Mouse (Mus musculus) neural tube, embryonic 11.5 days (tissue): ENCODE measurements around the gene Zfp598. TPM values are rescaled to one million over a fixed set of nuclear protein-coding genes. Genes with fewer than 3 reads are reported as not detected.

ENCODE experiments used
- ATAC-seq: fragments of 200-750 bp; cut with Nextera tagmentation; 2 replicates; pipeline ENCODE4 v1.8.0; 2017; ENCODE audit warnings: moderate number of reproducible peaks, mild to moderate bottlenecking, moderate TSS enrichment, moderate library complexity; ENCODE audit not compliant: insufficient read depth, low FRiP score, low TSS enrichment
- DNase-seq: peaks from one replicate; pipeline ENCODE4 v3.0.0-alpha.2; 2015; ENCODE audit warnings: low spot score
- H3K27ac ChIP-seq: fragments of 300-500 bp; sonication (generic); 2 replicates; pipeline ENCODE4 v1.5.1; 2014; ENCODE audit warnings: low read depth, mild to moderate bottlenecking, low read length
- H3K27me3 ChIP-seq: fragments of 300-500 bp; sonication (generic); 2 replicates; pipeline ENCODE4 v1.6.1; 2014; ENCODE audit warnings: mild to moderate bottlenecking, low read length, mixed read lengths; ENCODE audit not compliant: control insufficient read depth, insufficient read depth
- H3K36me3 ChIP-seq: fragments of 300-500 bp; sonication (generic); 2 replicates; pipeline ENCODE4 v1.6.1; 2014; ENCODE audit warnings: mild to moderate bottlenecking, low read length, moderate library complexity, mixed read lengths; ENCODE audit not compliant: control insufficient read depth, insufficient read depth
- H3K4me1 ChIP-seq: fragments of 300-500 bp; sonication (generic); 2 replicates; pipeline ENCODE4 v1.6.1; 2014; ENCODE audit warnings: low read length, mixed read lengths; ENCODE audit not compliant: control insufficient read depth, insufficient read depth
- H3K4me2 ChIP-seq: fragments of 300-500 bp; sonication (generic); 2 replicates; pipeline ENCODE4 v1.6.1; 2014; ENCODE audit warnings: low read depth, mild to moderate bottlenecking, moderate library complexity
- H3K4me3 ChIP-seq: fragments of 300-500 bp; sonication (generic); 2 replicates; pipeline ENCODE4 v1.5.1; 2014; ENCODE audit warnings: low read depth, low read length
- H3K9ac ChIP-seq: fragments of 300-500 bp; sonication (generic); 2 replicates; pipeline ENCODE4 v1.6.1; 2014; ENCODE audit warnings: mild to moderate bottlenecking, low read length
- H3K9me3 ChIP-seq: fragments of 300-500 bp; sonication (generic); 2 replicates; pipeline ENCODE4 v1.6.1; 2016; ENCODE audit warnings: low read length; ENCODE audit not compliant: control insufficient read depth
- WGBS: fragments of 180-500 bp; shearing (Covaris S2); extraction: QIAGEN DNeasy Blood & Tissue Kit; methylation state at CpG from one replicate; pipeline ENCODE4 v1.1.7; 2014; 5-methylcytosine and 5-hydroxymethylcytosine counted together
- polyA plus RNA-seq: library from polyadenylated mRNA; unstranded; fragments of >200 nt; fragmentation: Nextera tagmentation; extraction: Ambion mirVana; gene quantifications from 2 replicates; pipeline ENCODE4 v1.2.1, GENCODE M21; 2014

The Zfp598 gene
- polyA plus RNA-seq, 1 experiment from 2014 or later: 35.7 TPM

DNA sequence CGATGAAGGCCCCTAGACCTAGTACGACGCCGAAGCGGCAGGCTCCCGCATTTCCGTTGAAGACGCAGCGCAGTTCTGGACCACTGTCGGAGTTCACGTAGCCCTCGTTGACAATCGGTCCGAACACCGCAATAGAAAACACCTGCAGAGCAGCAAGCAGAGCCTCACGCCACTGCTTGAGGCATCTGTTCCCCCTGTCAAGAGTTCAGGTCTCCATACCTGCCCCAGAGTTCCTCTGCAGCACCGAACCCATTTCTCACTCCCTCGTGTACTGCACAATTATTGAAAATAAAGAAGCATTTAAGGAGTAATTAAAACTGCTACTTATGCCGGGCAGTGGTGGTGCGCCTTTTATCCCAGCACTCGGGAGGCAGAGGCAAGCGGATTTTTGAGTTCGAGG is 18.1 kb downstream of the Zfp598 start:
- H3K9me3 ChIP-seq: no peaks in the 10 kb centered on the region
- peak overlapping the region; percentile 43 for H3K4me2 ChIP-seq
- no peak overlapping the region for H3K9ac ChIP-seq
- H3K36me3 ChIP-seq: no peaks in the 10 kb centered on the region; the same call in 1 of the 2 replicates
- H3K4me1 ChIP-seq: peaks cover 8% of the 10 kb centered on the region; the same call in 1 of the 2 replicates
- H3K27me3 ChIP-seq: peaks cover 32% of the 10 kb centered on the region
- ATAC-seq (no peak), DNase-seq (no peak)
- H3K4me3 ChIP-seq: peak overlapping the region; percentile 20
- H3K27ac ChIP-seq: no peak overlapping the region
- 21% methylated on average over 23 of the region's 23 CpGs for WGBS

- ATAC-seq (0 out of 2 replicates have a peak, but pooled peaks have one; percentile 42), DNase-seq (peak; percentile 60)
- Histone ChIP-seq H3K27me3 (peaks cover 32% of the 10 kb centered on the region), H3K4me1 (peaks cover 8% of the 10 kb centered on the region; the same call in 1 of the 2 replicates), H3K9ac (peak within 1 kb of the TSS; percentile 57), H3K4me2 (peak within 1 kb of the TSS; percentile 65), H3K27ac (no peak within 1 kb of the TSS), H3K36me3 (no peaks in the 10 kb centered on the region; the same call in 1 of the 2 replicates), H3K4me3 (peak within 1 kb of the TSS; percentile 47), H3K9me3 (no peaks in the 10 kb centered on the region)
- WGBS: under 1% methylated on average over 44 of the region's 55 CpGs
Measured at GRCm38 (mm10) chr17:24689251-24690081, 20.0 kb downstream of the Zfp598 start, which contains the start of gene Syngr3. TSS of gene Syngr3 (minus strand) at chr17:24689955.

GRCm38 (mm10) chr17:24692385-24692784 is 22.9 kb downstream of the Zfp598 start:
- 87% methylated on average over 5 of the region's 5 CpGs for WGBS
- Histone ChIP-seq H3K9ac (no peak overlapping the region), H3K4me1 (peaks cover 15% of the 10 kb centered on the region), H3K4me2 (no peak overlapping the region), H3K27me3 (peaks cover 28% of the 10 kb centered on the region), H3K4me3 (no peak overlapping the region), H3K36me3 (no peaks in the 10 kb centered on the region; the same call in 1 of the 2 replicates), H3K9me3 (no peaks in the 10 kb centered on the region), H3K27ac (no peak overlapping the region)
- DNase-seq (no peak), ATAC-seq (no peak)

DNA sequence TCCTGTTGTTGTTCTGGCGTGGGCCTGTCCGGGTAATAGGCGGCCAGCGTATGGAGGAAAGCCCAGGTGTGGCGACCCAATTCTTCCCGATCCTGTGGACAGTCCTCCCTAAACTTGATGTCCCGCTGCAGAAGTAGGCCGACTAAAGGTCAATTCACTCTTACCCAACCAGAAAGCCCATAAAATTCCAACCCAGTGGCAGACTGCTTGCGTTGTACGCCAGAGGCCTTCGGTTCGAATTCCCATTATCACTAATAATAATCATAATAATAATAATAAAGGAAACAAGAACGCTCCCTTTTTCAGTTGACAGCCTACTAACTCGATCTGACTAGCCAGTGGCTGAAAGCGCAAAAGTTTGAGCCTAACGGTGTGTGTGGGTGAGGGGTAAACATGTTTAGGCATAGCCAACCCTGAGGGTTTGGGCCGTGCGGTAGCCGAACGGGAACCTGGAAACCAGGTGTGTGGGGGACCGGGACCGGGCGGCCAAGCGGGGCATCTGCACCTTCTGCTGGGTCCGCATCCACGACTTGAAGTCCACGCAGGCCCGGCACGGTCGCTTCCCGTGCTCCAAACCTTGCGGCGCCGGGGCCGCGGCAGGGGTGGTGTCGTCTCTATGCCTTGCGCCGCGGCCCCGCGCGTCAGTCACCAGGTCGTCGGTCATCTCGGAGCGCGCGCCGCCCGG is 26.0 kb downstream of the Zfp598 start:
- peak overlapping the region; percentile 85 for H3K4me3 ChIP-seq
- no peak for DNase-seq
- H3K9ac ChIP-seq: peak overlapping the region; percentile 87
- peak overlapping the region; percentile 47 for H3K27ac ChIP-seq
- H3K4me1 ChIP-seq: peaks cover 13% of the 10 kb centered on the region
- no peaks in the 10 kb centered on the region for H3K9me3 ChIP-seq
- 9% methylated on average over 40 of the region's 51 CpGs for WGBS
- peaks cover 6% of the 10 kb centered on the region for H3K36me3 ChIP-seq
- peak overlapping the region; percentile 68 for H3K4me2 ChIP-seq
- peak; percentile 60 for ATAC-seq
- H3K27me3 ChIP-seq: peaks cover 4% of the 10 kb centered on the region

GRCm38 (mm10) chr17:24696011-24696697 is 26.7 kb downstream of the Zfp598 start, which contains the start of the genes Gfer and Noxo1:
TSS of gene Gfer (minus strand) at chr17:24696156.
TSS of gene Noxo1 (plus strand) at chr17:24696234.
- Histone ChIP-seq H3K9ac (peak within 1 kb of the TSS; percentile 87), H3K9me3 (no peaks in the 10 kb centered on the region), H3K4me2 (peak within 1 kb of the TSS; percentile 68), H3K4me3 (peak within 1 kb of the TSS; percentile 85), H3K4me1 (peaks cover 13% of the 10 kb centered on the region), H3K27me3 (no peaks in the 10 kb centered on the region; the same call in 1 of the 2 replicates), H3K27ac (peak within 1 kb of the TSS; percentile 47), H3K36me3 (peaks cover 13% of the 10 kb centered on the region)
- under 1% methylated on average over 53 of the region's 76 CpGs for WGBS
- ATAC-seq (peak; percentile 90), DNase-seq (peak; percentile 92)

DNA sequence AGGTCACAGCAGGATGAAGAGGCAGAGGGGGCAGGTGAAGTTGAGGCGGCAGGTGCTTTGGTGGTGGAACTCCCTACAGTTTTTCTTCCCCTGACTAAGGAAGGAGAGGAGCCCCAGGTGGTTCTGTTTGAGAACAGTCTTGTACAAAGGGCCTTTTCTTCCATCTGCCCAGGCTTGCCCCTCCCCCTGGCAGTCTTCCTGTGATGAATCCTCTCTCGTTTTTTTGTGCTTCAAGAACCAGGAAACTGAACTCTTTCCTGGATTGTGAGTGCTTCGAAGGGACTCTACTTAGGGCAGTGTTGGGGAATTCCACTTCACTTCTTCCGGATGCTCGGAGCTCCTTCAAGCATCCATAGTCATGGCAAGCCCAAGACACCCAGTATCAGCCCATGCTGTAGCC is 28.5 kb downstream of the Zfp598 start:
- no peaks in the 10 kb centered on the region for H3K9me3 ChIP-seq
- H3K36me3 ChIP-seq: peaks cover 21% of the 10 kb centered on the region
- H3K27me3 ChIP-seq: no peaks in the 10 kb centered on the region
- no peak overlapping the region for H3K4me2 ChIP-seq
- no peak for DNase-seq
- H3K4me3 ChIP-seq: no peak overlapping the region
- no peak overlapping the region for H3K9ac ChIP-seq
- no peak for ATAC-seq
- 19% methylated on average over 5 of the region's 5 CpGs for WGBS
- H3K27ac ChIP-seq: no peak overlapping the region
- H3K4me1 ChIP-seq: peaks cover 13% of the 10 kb centered on the region

- Histone ChIP-seq H3K27me3 (no peaks in the 10 kb centered on the region), H3K4me1 (peaks cover 13% of the 10 kb centered on the region), H3K36me3 (peaks cover 21% of the 10 kb centered on the region), H3K9ac (no peak overlapping the region), H3K9me3 (no peaks in the 10 kb centered on the region), H3K4me2 (no peak overlapping the region), H3K4me3 (no peak overlapping the region), H3K27ac (no peak overlapping the region)
- WGBS: 69% methylated on average over 9 of the region's 9 CpGs
- ATAC-seq: no peak
- DNase-seq: no peak
Measured at GRCm38 (mm10) chr17:24698715-24699114, 29.2 kb downstream of the Zfp598 start.

- Histone ChIP-seq H3K4me1 (peaks cover 13% of the 10 kb centered on the region), H3K9me3 (no peaks in the 10 kb centered on the region), H3K27me3 (no peaks in the 10 kb centered on the region), H3K9ac (no peak overlapping the region), H3K36me3 (peaks cover 21% of the 10 kb centered on the region), H3K27ac (no peak overlapping the region), H3K4me2 (no peak overlapping the region), H3K4me3 (no peak overlapping the region)
- no peak for ATAC-seq
- 79% methylated on average over 2 of the region's 2 CpGs for WGBS
- DNase-seq: no peak
Measured at GRCm38 (mm10) chr17:24699473-24699872, 30.0 kb downstream of the Zfp598 start.
